Mouse (Mus musculus) adrenal gland, adult 2 months (tissue): ENCODE results near the gene Arhgef15. TPM values are rescaled to one million over a fixed set of nuclear protein-coding genes. Genes with fewer than 3 reads are reported as not detected.

Experiments used
- DNase-seq: peaks from one replicate; pipeline ENCODE4 v3.0.0; 2021
- polyA plus RNA-seq: library from polyadenylated mRNA; depleted of rRNA; stranded (reverse); fragments of >200 nt; gene quantifications from 2 replicates; pipeline ENCODE4 v1.2.3, GENCODE M21; 2012
- total RNA-seq, 2 experiments: library from RNA; stranded (reverse); gene quantifications; 2 replicates each; pipeline ENCODE4 v1.2.3; 2021

Arhgef15 gene
- total and polyA plus RNA-seq, 3 experiments, result 15.2 to 133 (median 21.6) TPM

GRCm38 (mm10) chr11:68923191-68923590 lies 34.1 kb downstream of the Arhgef15 start:
- DNase-seq, result no peak

GRCm38 (mm10) chr11:68914566-68914965 lies 42.7 kb downstream of the Arhgef15 start:
- DNase-seq, result no peak

- no peak for DNase-seq
These were observed 45.6 kb downstream of the Arhgef15 start for GRCm38 (mm10) chr11:68911531-68912177.

- DNase-seq, result peak; percentile 16
These were observed 48.3 kb downstream of the Arhgef15 start for GRCm38 (mm10) chr11:68908846-68909503.

- no peak for DNase-seq
These were observed 50.0 kb downstream of the Arhgef15 start for GRCm38 (mm10) chr11:68907251-68907650.

- DNase-seq, result no peak
These were observed 50.9 kb downstream of the Arhgef15 start for GRCm38 (mm10) chr11:68906461-68906790.

- DNase-seq, result no peak
These were observed 51.4 kb downstream of the Arhgef15 start for GRCm38 (mm10) chr11:68905665-68906460.

GRCm38 (mm10) chr11:68905138-68905531 lies 52.1 kb downstream of the Arhgef15 start:
- no peak for DNase-seq

GRCm38 (mm10) chr11:68904375-68905137 lies 52.7 kb downstream of the Arhgef15 start:
- peak; percentile 69 for DNase-seq

GRCm38 (mm10) chr11:68903775-68904174 lies 53.5 kb downstream of the Arhgef15 start:
- no peak for DNase-seq

GRCm38 (mm10) chr11:68902823-68903222 lies 54.5 kb downstream of the Arhgef15 start:
- no peak for DNase-seq

- no peak for DNase-seq
These were observed 54.9 kb downstream of the Arhgef15 start for GRCm38 (mm10) chr11:68902367-68902766.

- DNase-seq, result no peak
These were observed 55.3 kb downstream of the Arhgef15 start for GRCm38 (mm10) chr11:68902047-68902364.

- DNase-seq, result peak; percentile 98
These were observed 55.8 kb downstream of the Arhgef15 start, which contains the start of gene Rpl26 for GRCm38 (mm10) chr11:68901351-68902046. TSS of gene Rpl26 (plus strand) at chr11:68901583.

GRCm38 (mm10) chr11:68900519-68901350 lies 56.5 kb downstream of the Arhgef15 start:
- DNase-seq, result no peak

- DNase-seq, result no peak
These were observed 57.5 kb downstream of the Arhgef15 start for GRCm38 (mm10) chr11:68899815-68900214.

- DNase-seq, result peak; percentile 49
These were observed 58.5 kb downstream of the Arhgef15 start for GRCm38 (mm10) chr11:68898790-68899189.

- no peak for DNase-seq
These were observed 59.4 kb downstream of the Arhgef15 start for GRCm38 (mm10) chr11:68897838-68898237.

- DNase-seq, result no peak
These were observed 60.2 kb downstream of the Arhgef15 start for GRCm38 (mm10) chr11:68897120-68897519.

- no peak for DNase-seq
These were observed 61.0 kb downstream of the Arhgef15 start for GRCm38 (mm10) chr11:68896247-68896646.
